Mouse (Mus musculus) neutrophil, adult 59 days (primary cell): ENCODE data around the gene Gatc. TPM values are rescaled to one million over a fixed set of nuclear protein-coding genes. Genes with fewer than 3 reads are reported as not detected.

ENCODE experiments used
- total RNA-seq, 2 experiments: library from RNA; stranded (reverse); gene quantifications; 1 replicate in 1 of 2; 2 replicates in 1 of 2; pipeline ENCODE4 v1.2.4; 2023

The Gatc gene
- total RNA-seq = 10 to 100 TPM in 1 of 2 experiments, 1 to 10 TPM in 1; 5.9 to 11.5 TPM

GRCm38 (mm10) chr5:115340577-115341313 is at the start of gene Gatc, which contains the start of gene Triap1:
TSS of gene Gatc (minus strand) at chr5:115341178.
TSS of gene Triap1 (plus strand) at chr5:115341225.

GRCm38 (mm10) chr5:115348546-115349224 is 7.7 kb upstream of the Gatc start, which contains the start of gene Cox6a1:
TSS of gene Cox6a1 (minus strand) at chr5:115348981.

GRCm38 (mm10) chr5:115326875-115327609 is 13.9 kb downstream of the Gatc start, which contains the start of gene Srsf9:
TSS of gene Srsf9 (plus strand) at chr5:115327177.

GRCm38 (mm10) chr5:115300792-115301614 is 40.0 kb downstream of the Gatc start, which contains the start of gene Dynll1:
TSS of gene Dynll1 (minus strand) at chr5:115300999.

Other genes with a start within 250 kb of the Gatc start
- not detected for gene Gm10401, start 242.9 kb downstream of the Gatc start, total RNA-seq
- gene Acads, start 221.8 kb downstream of the Gatc start, total RNA-seq = 10 to 100 TPM; 16.7 to 18.9 TPM
- gene Unc119b, start 206.2 kb downstream of the Gatc start, total RNA-seq = 10 to 100 TPM; 18.0 to 21.5 TPM
- gene Mlec, start 183.0 kb downstream of the Gatc start, total RNA-seq = 100 to 1,000 TPM; 119 to 122 TPM
- not detected for gene Cabp1, start 146.8 kb downstream of the Gatc start, total RNA-seq
- gene Pop5, start 105.3 kb downstream of the Gatc start, total RNA-seq = 10 to 100 TPM; 13.0 to 13.5 TPM
- 100 to 1,000 TPM; 192 to 202 TPM for gene Rnf10, start 68.3 kb downstream of the Gatc start, total RNA-seq
- 10 to 100 TPM; 10.7 to 11.2 TPM for gene Coq5, start 61.5 kb downstream of the Gatc start, total RNA-seq
- gene Dynll1, start 40.2 kb downstream of the Gatc start, total RNA-seq = 100 to 1,000 TPM; 186 to 218 TPM
- gene Srsf9, start 14.0 kb downstream of the Gatc start, total RNA-seq = 10 to 100 TPM; 57.3 to 62.5 TPM
- 10 to 100 TPM; 15.2 to 17.1 TPM for gene Triap1, start within 50 bp of the Gatc start, total RNA-seq
- 100 to 1,000 TPM; 239 to 273 TPM for gene Cox6a1, start 7.8 kb upstream of the Gatc start, total RNA-seq
- gene Msi1, start 88.4 kb upstream of the Gatc start, total RNA-seq = not detected
- not detected for gene Pla2g1b, start 125.1 kb upstream of the Gatc start, total RNA-seq
- gene Sirt4, start 143.5 kb upstream of the Gatc start, total RNA-seq = 1 to 10 TPM; 3.0 to 5.4 TPM
- 100 to 1,000 TPM; 402 to 404 TPM for gene Pxn, start 165.5 kb upstream of the Gatc start, total RNA-seq
- 100 to 1,000 TPM; 686 to 781 TPM for gene Rplp0, start 218.3 kb upstream of the Gatc start, total RNA-seq
- gene Gcn1l1, start 224.1 kb upstream of the Gatc start, total RNA-seq = 10 to 100 TPM; 26.8 to 29.8 TPM